Mouse (Mus musculus): ENCODE results near the gene Txndc17.

DNA sequence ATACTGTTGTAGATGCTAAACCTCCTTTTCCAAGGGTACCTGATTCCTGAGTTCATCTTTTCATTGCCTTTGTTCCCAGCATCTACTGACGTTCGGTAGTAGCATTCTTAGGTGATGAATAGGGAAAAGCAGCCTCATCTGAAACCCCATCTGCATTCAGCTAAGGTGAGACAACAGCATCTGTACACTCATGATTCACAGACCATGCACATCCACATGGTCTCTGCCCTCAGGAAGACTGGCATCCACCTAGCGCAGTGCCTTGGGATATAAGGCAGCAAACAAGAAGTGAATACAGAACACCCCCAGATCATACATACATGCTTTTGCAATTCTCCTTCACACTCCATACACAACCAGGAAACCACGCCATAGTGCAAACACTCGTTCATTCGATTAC lies 32.6 kb upstream of the Txndc17 start:
- no peak for TF ChIP-seq CTCF (IDR thresholded peaks at IDR 0.05; ENCODE audit: extremely low read depth, insufficient read length, insufficient replicate concordance, low read depth, low read length)
- no peak for TF ChIP-seq POLR2A (IDR thresholded peaks at IDR 0.05; ENCODE audit: low read depth, low read length)
